Mouse (Mus musculus): Measurements from ENCODE around the gene Tns2.

- no peak for TF ChIP-seq CTCF (IDR thresholded peaks at IDR 0.05; ENCODE audit: extremely low read depth, insufficient read length, insufficient replicate concordance, low read depth, low read length)
- no peak for TF ChIP-seq POLR2A (IDR thresholded peaks at IDR 0.05; ENCODE audit: low read depth, low read length)
Observed at GRCm38 (mm10) chr15:102113674-102114073, 13.5 kb downstream of the Tns2 start.
